Mouse (Mus musculus): ENCODE measurements around the gene Cops7b.

DNA sequence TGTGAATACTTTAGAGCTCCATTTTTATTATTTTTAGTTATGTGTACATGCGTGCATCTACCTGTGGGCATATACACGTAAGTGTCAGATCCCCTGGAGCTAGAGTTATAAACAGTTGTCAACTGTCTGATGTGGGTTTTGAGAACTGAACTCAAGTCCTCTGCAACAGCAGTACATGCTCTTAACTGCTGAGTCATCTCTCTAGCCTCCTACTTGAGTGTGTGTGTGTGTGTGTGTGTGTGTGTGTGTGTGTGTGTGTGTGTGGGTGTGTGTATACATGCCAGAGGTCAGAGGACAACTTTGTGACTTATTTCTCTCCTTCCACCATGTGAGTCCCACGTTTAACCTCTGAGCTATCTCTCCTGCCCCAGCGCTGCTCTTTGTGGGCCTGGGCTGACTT is 47.8 kb downstream of the Cops7b start:
- TF ChIP-seq HCFC1 (IDR thresholded peaks at IDR 0.05; ENCODE audit: borderline replicate concordance, insufficient read depth, low read length) (no peak), ZNF384 (IDR thresholded peaks at IDR 0.05; ENCODE audit: low read depth, low read length) (no peak), CHD2 (IDR thresholded peaks at IDR 0.05; ENCODE audit: low read depth, low read length) (no peak), MAFK (IDR thresholded peaks at IDR 0.05; ENCODE audit: insufficient read depth, low read depth, low read length) (0 out of 2 replicates have a peak, but pooled peaks have one; percentile 19)
